Mouse (Mus musculus) liver, adult (tissue): ENCODE data around the gene Spint1.

Experiments
- GATA4 ChIP-seq: IDR thresholded peaks from 2 replicates; pipeline ENCODE4 v1.6.1; 2014; ENCODE audit warnings: mild to moderate bottlenecking, low read length; ENCODE audit not compliant: insufficient replicate concordance

Spint1 gene

GRCm38 (mm10) chr2:119237210-119237870 lies at the start of gene Spint1:
Gene Spint1 (plus strand): TSS chr2:119237362.
- TF ChIP-seq GATA4 = no peak

GRCm38 (mm10) chr2:119189029-119189710 lies 48.0 kb upstream of the Spint1 start:
- no peak for TF ChIP-seq GATA4

- no peak for TF ChIP-seq GATA4
Observed at GRCm38 (mm10) chr2:119190969-119191368, 46.2 kb upstream of the Spint1 start.

- TF ChIP-seq GATA4 = no peak
Observed at GRCm38 (mm10) chr2:119194140-119194539, 43.0 kb upstream of the Spint1 start.

GRCm38 (mm10) chr2:119196316-119197108 lies 40.6 kb upstream of the Spint1 start:
- TF ChIP-seq GATA4 = no peak

GRCm38 (mm10) chr2:119197493-119197892 lies 39.7 kb upstream of the Spint1 start:
- TF ChIP-seq GATA4 = no peak

GRCm38 (mm10) chr2:119198049-119198448 lies 39.1 kb upstream of the Spint1 start:
- TF ChIP-seq GATA4 = no peak

GRCm38 (mm10) chr2:119198934-119199333 lies 38.2 kb upstream of the Spint1 start:
- TF ChIP-seq GATA4 = no peak

GRCm38 (mm10) chr2:119202914-119203453 lies 34.2 kb upstream of the Spint1 start:
- no peak for TF ChIP-seq GATA4

- TF ChIP-seq GATA4 = no peak
Observed at GRCm38 (mm10) chr2:119203871-119204460, 33.2 kb upstream of the Spint1 start.

GRCm38 (mm10) chr2:119207961-119208343 lies 29.2 kb upstream of the Spint1 start:
- no peak for TF ChIP-seq GATA4

GRCm38 (mm10) chr2:119208344-119209175 lies 28.6 kb upstream of the Spint1 start, which contains the start of the genes Zfyve19 and Dnajc17:
Gene Zfyve19 (plus strand): TSS chr2:119208617.
Gene Dnajc17 (minus strand): TSS chr2:119208795.
- TF ChIP-seq GATA4 = no peak; the same call in 1 of the 2 replicates

GRCm38 (mm10) chr2:119209176-119209507 lies 28.0 kb upstream of the Spint1 start:
- TF ChIP-seq GATA4 = no peak
